Mouse (Mus musculus) G1E (cell line): ENCODE measurements around the gene Pcp4l1.

ENCODE experiments used
- CTCF ChIP-seq: IDR thresholded peaks from 2 replicates; pipeline ENCODE4 v1.5.1; 2012; ENCODE audit warnings: low read depth, low read length, inconsistent platforms, mixed read lengths
- GATA1 ChIP-seq: IDR thresholded peaks from 2 replicates; pipeline ENCODE4 v1.6.1; 2012; ENCODE audit warnings: borderline replicate concordance, low read length, inconsistent platforms, mixed read lengths
- GATA2 ChIP-seq: IDR thresholded peaks from 2 replicates; pipeline ENCODE4 v1.6.1; 2012; ENCODE audit warnings: low read depth, low read length, inconsistent platforms, borderline replicate concordance
- POLR2AphosphoS5 ChIP-seq: IDR thresholded peaks from 2 replicates; pipeline ENCODE4 v1.6.1; 2012; ENCODE audit warnings: low read depth, low read length, inconsistent platforms; ENCODE audit not compliant: insufficient replicate concordance
- TAL1 ChIP-seq: conservative IDR thresholded peaks from 2 replicates; pipeline ENCODE4 v1.6.1; 2012; ENCODE audit warnings: low read depth, low read length, inconsistent platforms, mixed read lengths

GRCm38 (mm10) chr1:171232800-171233730, 37.0 kb upstream of the Pcp4l1 start:
- no peak for TF ChIP-seq CTCF
- TF ChIP-seq TAL1: no peak
- no peak for TF ChIP-seq GATA1
- no peak for TF ChIP-seq GATA2
- TF ChIP-seq POLR2AphosphoS5: no peak
